Mouse (Mus musculus): ENCODE measurements at regions not wholly inside any gene's neighbourhood (a gene's known extent, or its start where the extent isn't known, plus 50 kb on each side); places are given as distances from the start of the nearest gene placed in this dataset.

- no peak for DNase-seq
Observed at GRCm38 (mm10) chr4:125350056-125350455, 140.4 kb upstream of the Grik3 start.

DNA sequence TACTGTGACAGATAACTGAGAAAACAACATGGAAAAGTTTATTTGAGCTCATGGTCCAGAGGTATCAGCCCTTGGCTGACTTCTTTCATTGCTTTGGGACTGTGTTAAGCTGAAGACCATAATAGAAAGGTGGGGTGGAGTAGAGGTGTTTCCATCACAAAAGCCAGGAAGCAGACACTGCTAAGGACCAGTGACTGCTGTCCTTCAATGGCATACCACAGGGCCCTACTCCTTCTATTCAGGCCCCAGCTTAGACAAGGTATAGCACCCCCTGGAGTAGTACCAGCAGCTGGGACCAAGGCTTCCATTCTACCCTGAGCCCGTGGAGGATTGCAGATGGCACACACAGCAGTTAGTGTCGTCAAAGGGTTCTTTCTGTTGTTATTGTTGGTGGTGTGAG is 151.4 kb upstream of the Grik3 start:
- no peak for DNase-seq

- DNase-seq = no peak
Observed at GRCm38 (mm10) chr4:125328806-125329205, 161.7 kb upstream of the Grik3 start.

GRCm38 (mm10) chr4:125324495-125324894 is 166.0 kb upstream of the Grik3 start:
- DNase-seq = no peak

DNA sequence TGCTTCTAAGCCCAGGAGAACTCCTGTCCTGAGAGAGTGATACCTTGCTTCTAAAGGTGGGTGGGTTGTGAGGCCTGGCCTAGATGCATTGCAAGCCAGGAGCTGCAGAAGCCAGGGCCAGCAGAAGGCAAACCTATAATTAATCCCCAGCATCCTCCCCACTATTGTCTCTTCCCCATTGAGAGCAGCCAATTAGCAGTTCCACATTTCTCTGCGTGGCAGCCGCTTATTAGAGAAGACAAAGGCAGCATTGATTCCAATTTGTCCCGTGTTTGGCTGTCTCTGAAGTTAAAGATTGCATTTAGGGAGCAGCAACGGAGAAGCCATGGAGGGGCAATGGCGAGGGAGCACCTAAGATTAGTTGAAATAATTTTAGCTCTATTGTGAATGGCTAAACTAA is 171.2 kb upstream of the Grik3 start:
- DNase-seq = no peak

DNA sequence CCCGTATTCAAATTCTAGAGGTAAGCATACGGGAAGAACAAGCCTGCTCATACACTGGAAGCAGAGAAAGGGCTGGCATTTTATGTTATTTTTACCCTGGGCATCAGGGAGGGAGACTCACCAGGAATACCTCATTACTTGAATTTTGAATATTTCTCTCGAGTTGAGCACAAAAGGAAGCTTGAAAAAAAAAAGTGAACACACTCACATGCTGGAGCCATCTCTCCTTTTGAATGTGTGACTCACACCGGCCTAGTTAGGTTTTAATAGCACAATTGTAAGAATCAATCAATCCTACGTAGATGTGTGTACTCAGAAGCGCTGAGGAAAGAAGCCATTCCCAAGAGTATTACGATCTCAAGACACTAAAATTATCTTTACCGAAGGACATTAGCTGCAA is 172.2 kb upstream of the Grik3 start:
- DNase-seq = no peak

DNA sequence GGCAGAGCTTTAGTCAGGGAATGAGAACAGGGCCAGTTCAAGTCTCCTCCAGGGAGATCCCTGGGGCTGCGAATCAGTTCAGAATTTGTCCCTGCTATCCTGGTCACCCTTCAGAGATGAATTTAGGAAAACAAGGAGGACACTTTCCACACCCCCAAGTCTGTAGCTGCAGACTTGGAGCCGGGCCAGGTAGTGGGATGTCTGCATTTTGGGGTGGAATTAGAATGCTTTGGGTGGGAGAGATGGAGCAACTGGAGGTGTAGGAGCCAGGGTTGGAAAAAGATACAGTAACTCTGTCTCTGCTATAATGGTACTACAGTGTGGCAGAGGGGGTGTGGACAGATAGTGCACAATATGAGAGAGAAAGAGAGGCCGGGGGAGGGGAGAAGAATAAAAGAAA is 173.6 kb upstream of the Grik3 start:
- DNase-seq = no peak

GRCm38 (mm10) chr4:125315818-125316217 is 174.7 kb upstream of the Grik3 start:
- no peak for DNase-seq

DNA sequence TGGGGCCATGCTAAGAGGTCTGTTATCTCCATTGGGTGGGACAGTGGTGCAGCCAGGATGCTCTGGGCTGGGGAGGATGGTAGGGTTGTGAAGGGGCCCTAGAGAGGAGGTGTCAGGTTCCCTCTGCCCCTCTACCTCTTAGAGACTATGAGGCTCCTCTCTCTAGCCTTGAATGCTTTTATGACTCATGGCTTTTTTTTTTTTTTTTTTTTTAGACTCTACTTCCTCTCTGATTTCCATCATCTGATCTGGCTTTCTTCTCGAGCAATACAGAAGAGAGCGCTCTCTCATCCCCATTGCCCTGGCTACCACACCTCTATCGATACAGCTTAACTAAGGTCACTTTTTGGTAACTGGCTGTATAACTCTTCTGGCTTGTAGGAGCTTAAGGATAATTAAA is 176.6 kb upstream of the Grik3 start:
- no peak for DNase-seq

DNA sequence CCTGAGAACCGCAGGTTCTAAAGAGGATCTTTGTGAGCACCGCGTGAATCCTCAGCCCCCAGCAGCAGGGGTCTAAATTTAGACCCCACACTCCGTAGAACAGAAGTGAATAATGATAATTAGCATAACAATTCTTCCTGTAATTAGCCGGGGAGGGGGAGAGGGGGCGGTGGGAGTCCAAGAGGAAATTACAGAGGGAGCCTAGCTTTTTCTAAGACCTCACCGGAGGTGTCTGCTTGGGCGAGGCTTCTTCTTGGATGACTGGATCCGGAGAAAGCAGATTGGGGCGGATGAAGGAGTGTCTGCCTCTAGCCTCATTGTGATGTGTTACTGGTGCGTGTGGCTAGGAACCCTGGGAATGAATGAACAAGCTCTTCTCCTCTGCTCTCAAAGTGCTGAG is 177.2 kb upstream of the Grik3 start:
- DNase-seq = no peak

DNA sequence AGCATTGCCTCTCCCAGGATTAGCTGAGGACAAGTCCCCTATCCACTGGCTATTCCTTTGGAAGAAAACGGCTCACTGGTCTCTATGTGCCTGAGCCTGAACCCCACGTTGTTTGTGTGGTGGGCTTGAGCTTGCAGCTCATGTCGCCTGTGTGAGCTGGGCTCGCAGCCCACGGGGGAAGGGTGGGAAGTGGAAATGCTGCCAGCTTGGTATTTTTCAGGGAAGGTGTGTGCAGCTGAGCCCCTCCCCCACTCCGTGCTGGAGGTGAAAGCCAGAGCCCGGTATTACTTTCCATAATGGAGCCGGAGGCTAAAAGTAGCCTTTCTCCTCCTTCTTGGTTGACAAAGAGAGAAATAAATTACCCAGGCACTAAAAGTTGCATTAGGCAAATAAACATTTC is 180.5 kb upstream of the Zc3h12a start:
- DNase-seq = no peak

GRCm38 (mm10) chr4:125305766-125306165 is 178.1 kb upstream of the Zc3h12a start:
- no peak for DNase-seq

DNA sequence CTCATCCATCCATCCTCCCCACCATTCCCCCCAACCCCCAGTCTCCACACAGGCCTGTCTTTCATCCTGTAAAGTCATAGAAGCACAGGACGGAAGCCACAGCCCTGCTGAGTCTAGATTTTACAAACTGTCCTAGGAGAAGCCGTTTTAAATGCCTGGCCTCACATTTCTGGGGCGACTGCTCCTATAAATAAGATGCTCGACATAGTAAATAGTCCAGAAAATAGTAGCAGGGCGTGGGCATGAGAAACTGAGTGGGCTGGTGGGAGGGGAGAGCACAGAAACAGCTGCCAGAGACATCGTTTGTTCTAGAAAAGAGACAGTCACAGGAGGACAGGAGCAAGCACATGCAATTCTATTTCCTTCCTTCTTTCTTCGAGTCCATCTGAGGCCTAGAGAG is 175.0 kb upstream of the Zc3h12a start:
- no peak for DNase-seq

- no peak for DNase-seq
Observed at GRCm38 (mm10) chr4:125300503-125301457, 173.1 kb upstream of the Zc3h12a start.

DNA sequence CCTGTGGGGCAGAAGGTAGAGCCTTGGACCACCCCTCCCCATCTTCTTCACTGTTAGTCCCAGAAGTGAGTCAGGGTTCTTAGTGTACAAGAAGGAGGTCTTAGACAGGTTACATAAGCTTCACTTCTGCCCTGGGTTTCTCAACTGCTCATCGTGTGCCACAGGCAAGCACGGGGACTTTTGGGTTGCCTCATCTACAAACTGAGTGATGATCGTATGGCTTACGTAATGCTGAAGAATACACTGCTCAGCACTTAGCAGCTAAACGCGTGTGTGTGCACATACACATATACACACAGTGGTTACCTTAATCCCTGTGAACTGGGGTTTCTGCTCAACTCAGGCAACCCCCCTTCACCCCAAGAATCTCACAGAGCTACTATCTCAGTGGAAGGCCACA is 163.1 kb upstream of the Zc3h12a start:
- no peak for DNase-seq

DNA sequence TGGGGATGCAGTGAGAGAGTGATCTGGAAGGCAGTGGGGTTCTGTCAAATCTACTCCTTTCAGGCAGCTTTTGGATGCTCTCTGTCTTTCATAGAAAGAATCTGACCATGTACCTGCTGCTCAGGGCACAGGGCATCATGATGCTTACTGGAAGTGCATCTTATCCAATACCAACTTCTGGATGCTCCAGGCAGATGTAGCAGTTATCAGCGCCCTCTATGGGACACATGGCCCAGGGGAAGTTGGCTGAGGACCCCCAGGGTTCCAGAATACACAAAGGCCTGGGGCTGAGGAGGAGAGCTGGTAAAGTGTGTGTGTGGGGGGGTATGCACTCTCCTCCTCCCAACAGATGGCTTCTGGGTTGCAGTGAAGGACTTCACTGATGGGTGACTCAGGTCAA is 162.1 kb upstream of the Zc3h12a start:
- no peak for DNase-seq

GRCm38 (mm10) chr4:125289031-125289449 is 161.4 kb upstream of the Zc3h12a start:
- DNase-seq = no peak

DNA sequence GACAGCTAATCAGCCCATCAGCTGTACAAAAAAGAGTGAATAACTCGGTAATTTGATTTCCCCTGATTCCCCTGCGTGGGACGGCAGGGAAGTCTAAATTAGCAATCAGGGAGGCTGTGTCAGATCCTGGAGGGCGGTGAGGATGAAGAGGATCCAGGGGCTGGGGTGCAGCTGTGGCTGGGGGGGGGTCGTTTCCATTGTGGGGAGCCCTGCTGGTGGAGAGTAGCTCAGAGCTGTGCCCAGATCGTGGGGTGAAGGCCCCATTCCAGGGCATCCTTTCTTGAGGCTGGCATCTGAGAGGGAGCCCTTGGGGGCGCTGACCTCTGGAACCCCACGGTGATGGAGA is 155.3 kb upstream of the Zc3h12a start:
- DNase-seq = no peak

DNA sequence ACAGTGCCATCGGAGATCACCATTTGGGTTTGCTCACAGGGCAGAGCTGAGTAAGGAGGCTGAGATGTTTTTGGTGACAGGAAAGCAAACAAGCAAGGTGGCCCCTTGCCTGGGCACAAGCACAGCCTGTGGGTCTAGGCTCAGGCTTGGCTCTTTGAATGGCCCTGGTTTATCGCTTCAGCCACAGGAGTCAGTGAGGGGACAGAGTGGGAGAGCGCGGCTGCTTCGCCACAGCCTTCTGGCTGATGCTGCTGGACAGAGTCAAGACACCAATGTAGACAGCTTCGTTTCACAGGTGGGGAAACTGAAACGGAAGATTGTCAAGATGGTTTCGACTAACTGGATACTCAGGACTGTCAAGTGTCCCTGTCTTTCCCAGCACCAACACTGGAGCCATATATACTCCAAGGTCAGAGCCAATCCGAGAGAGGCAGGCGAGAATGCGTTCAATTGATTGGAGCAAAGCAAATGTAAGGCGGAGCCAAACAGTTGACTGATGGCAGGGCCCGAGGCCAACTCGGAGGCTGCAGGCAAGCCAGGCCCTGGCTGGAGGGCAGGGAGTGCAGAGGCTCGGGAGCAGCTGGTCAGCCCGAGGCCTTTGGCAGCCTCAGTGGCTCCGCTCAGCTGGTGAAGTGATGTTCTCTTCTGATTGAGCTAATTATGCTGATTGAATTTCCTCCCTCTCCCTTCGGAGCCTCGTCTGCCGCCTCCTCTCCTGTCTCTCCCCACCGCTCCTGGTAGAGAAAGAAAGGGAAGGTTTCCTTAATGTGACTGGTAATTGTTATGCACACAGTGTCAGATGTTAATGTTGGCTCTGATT is 154.7 kb upstream of the Zc3h12a start:
- no peak for DNase-seq

GRCm38 (mm10) chr4:125279165-125279564 is 151.5 kb upstream of the Zc3h12a start:
- no peak for DNase-seq

GRCm38 (mm10) chr4:125276861-125277260 is 149.2 kb upstream of the Zc3h12a start:
- no peak for DNase-seq

- no peak for DNase-seq
Observed at GRCm38 (mm10) chr4:125275259-125275658, 147.6 kb upstream of the Zc3h12a start.

- no peak for DNase-seq
Observed at GRCm38 (mm10) chr4:125270951-125271350, 143.3 kb upstream of the Zc3h12a start.

- DNase-seq = no peak
Observed at GRCm38 (mm10) chr4:125266212-125266611, 138.6 kb upstream of the Zc3h12a start.
